In the genomic region with DNA sequence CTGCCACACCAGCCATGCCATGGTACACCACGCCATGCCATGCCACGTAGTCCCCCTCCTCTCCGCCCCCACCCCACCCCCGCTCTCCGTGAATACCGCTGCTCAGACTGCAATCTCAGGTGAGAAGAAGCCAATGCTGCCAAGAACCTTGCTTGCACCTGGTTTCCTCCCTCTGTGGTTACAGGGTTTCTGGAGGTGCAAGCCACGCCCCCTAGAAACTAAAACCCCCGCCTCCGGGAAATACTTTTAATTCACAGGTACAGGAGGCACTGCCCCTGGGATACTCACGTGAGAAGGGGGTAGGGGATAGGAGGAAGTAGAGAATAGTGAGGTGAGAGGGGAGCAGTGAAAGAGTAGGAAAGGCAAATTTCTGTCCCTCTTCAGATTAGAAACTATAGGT, we compare ENCODE assay signal across 20 mouse cellular contexts. TPM values are rescaled to one million over a fixed set of nuclear protein-coding genes. Genes with fewer than 3 reads are reported as not detected.
A peak's percentile ranks its signal among the peaks of the same experiment; 100 is the strongest.
DNase-seq lines count a peak whose midpoint lies in the region; ATAC-seq and TF ChIP-seq lines count a peak whose summit lies in the region.
"Had no signal": no experiment of that assay in that cellular context is flagged by ENCODE, and none has a peak within 500 bp of the region (broad histone marks: within the 10 kb centered on the region; RNA-seq: fewer than 3 reads in every experiment).

No protein-coding gene starts in this region.

- TF ChIP-seq CTCF in lung, postnatal 0 days (IDR thresholded peaks at IDR 0.05) = no peak

- no peak for TF ChIP-seq EP300 in lung, postnatal 0 days (IDR thresholded peaks at IDR 0.05)

- no peak for ATAC-seq in kidney, embryonic 16.5 days (ENCODE audit: low FRiP score, low TSS enrichment)
- peak; percentile 13; the same call in 1 of the 2 replicates for ATAC-seq in intestine, embryonic 16.5 days
- peak; percentile 61 for ATAC-seq in lung, postnatal 0 days
- peak; percentile 73; the same call in 1 of the 2 replicates for ATAC-seq in stomach, embryonic 16.5 days (ENCODE audit: insufficient read depth, low FRiP score)
- ATAC-seq: forebrain, embryonic 14.5 days had no signal

- H3K36me3 ChIP-seq in kidney, embryonic 16.5 days (ENCODE audit: insufficient read depth, low read length) = no peaks in the 10 kb centered on the region
- H3K36me3 ChIP-seq in intestine, embryonic 16.5 days (ENCODE audit: control insufficient read depth, insufficient read depth, low read length) = no peaks in the 10 kb centered on the region
- no peaks in the 10 kb centered on the region for H3K36me3 ChIP-seq in lung, postnatal 0 days (ENCODE audit: insufficient read depth, low read length)
- H3K36me3 ChIP-seq in stomach, embryonic 16.5 days (ENCODE audit: control insufficient read depth, insufficient read depth, low read length) = no peaks in the 10 kb centered on the region
- H3K36me3 ChIP-seq: hindbrain, embryonic 15.5 days; midbrain, embryonic 10.5 days had no signal

- H3K27me3 ChIP-seq in kidney, embryonic 16.5 days (ENCODE audit: insufficient read depth, low read length) = peaks cover 11% of the 10 kb centered on the region; the same call in 1 of the 2 replicates
- H3K27me3 ChIP-seq in intestine, embryonic 16.5 days (replicated peaks; ENCODE audit: control insufficient read depth, insufficient read depth, low read length) = no peaks in the 10 kb centered on the region
- no peaks in the 10 kb centered on the region for H3K27me3 ChIP-seq in lung, postnatal 0 days (replicated peaks; ENCODE audit: insufficient read depth, low read length)
- H3K27me3 ChIP-seq in stomach, embryonic 16.5 days (ENCODE audit: control insufficient read depth, insufficient read depth, low read length) = no peaks in the 10 kb centered on the region; the same call in 1 of the 2 replicates
- H3K27me3 ChIP-seq: hindbrain, embryonic 15.5 days had no signal

- peak; percentile 8 for DNase-seq in kidney, postnatal 14 days
- peak; percentile 39 for DNase-seq in lung, postnatal 0 days (ENCODE audit: low spot score)
- no peak for DNase-seq in B cell, adult 2 months
- DNase-seq in adrenal gland, adult 2 months = no peak
- DNase-seq: adrenal gland, adult 8-10 months; cerebellum, adult 8-10 months; gastrocnemius, postnatal 14 days; heart, adult 2 months; heart, postnatal 4 days; kidney, adult 8-10 months; liver; right cerebral cortex, postnatal 25 days had no signal

- no peak overlapping the region for H3K27ac ChIP-seq in kidney, embryonic 16.5 days (ENCODE audit: low read length)
- no peak overlapping the region for H3K27ac ChIP-seq in intestine, embryonic 16.5 days (ENCODE audit: low read length)
- H3K27ac ChIP-seq in lung, postnatal 0 days (ENCODE audit: low read length) = no peak overlapping the region
- H3K27ac ChIP-seq in stomach, embryonic 16.5 days (ENCODE audit: low read length) = no peak overlapping the region
- H3K27ac ChIP-seq: heart, adult 2 months; hindbrain, embryonic 15.5 days; macrophage; midbrain, embryonic 10.5 days had no signal

- no peak overlapping the region for H3K9ac ChIP-seq in kidney, embryonic 16.5 days (replicated peaks; ENCODE audit: low read length)
- no peak overlapping the region for H3K9ac ChIP-seq in intestine, embryonic 16.5 days (ENCODE audit: low read depth, low read length)
- no peak overlapping the region for H3K9ac ChIP-seq in lung, postnatal 0 days (replicated peaks; ENCODE audit: low read depth)
- H3K9ac ChIP-seq in stomach, embryonic 16.5 days (ENCODE audit: low read length) = no peak overlapping the region
- H3K9ac ChIP-seq: hindbrain, embryonic 15.5 days had no signal

- no peaks in the 10 kb centered on the region for H3K9me3 ChIP-seq in kidney, embryonic 16.5 days (ENCODE audit: low read length)
- H3K9me3 ChIP-seq in intestine, embryonic 16.5 days (ENCODE audit: control insufficient read depth, low read length) = no peaks in the 10 kb centered on the region
- H3K9me3 ChIP-seq in lung, postnatal 0 days (ENCODE audit: low read length) = no peaks in the 10 kb centered on the region
- no peaks in the 10 kb centered on the region for H3K9me3 ChIP-seq in stomach, embryonic 16.5 days (replicated peaks; ENCODE audit: control insufficient read depth, low read length)
- H3K9me3 ChIP-seq: hindbrain, embryonic 15.5 days; midbrain, embryonic 10.5 days had no signal

- H3K4me3 ChIP-seq in kidney, embryonic 16.5 days (ENCODE audit: low read length) = no peak overlapping the region
- H3K4me3 ChIP-seq in intestine, embryonic 16.5 days (ENCODE audit: low read length) = no peak overlapping the region
- no peak overlapping the region for H3K4me3 ChIP-seq in lung, postnatal 0 days (ENCODE audit: low read depth, low read length)
- H3K4me3 ChIP-seq in stomach, embryonic 16.5 days (replicated peaks; ENCODE audit: low read length) = no peak overlapping the region
- H3K4me3 ChIP-seq: erythroblast, embryonic 14.5 days; heart, adult 2 months; hindbrain, embryonic 15.5 days; midbrain, embryonic 10.5 days had no signal

- H3K4me1 ChIP-seq in kidney, embryonic 16.5 days (ENCODE audit: insufficient read depth, low read length) = no peaks in the 10 kb centered on the region
- no peaks in the 10 kb centered on the region for H3K4me1 ChIP-seq in intestine, embryonic 16.5 days (ENCODE audit: control insufficient read depth, insufficient read depth, low read length)
- H3K4me1 ChIP-seq in lung, postnatal 0 days (ENCODE audit: insufficient read depth, low read depth, low read length) = no peaks in the 10 kb centered on the region
- no peaks in the 10 kb centered on the region for H3K4me1 ChIP-seq in stomach, embryonic 16.5 days (ENCODE audit: control insufficient read depth, insufficient read depth, low read length)
- H3K4me1 ChIP-seq: hindbrain, embryonic 15.5 days; midbrain, embryonic 10.5 days had no signal

- WGBS in kidney, embryonic 16.5 days = 43% methylated on average over 9 of the region's 10 CpGs
- WGBS in intestine, embryonic 16.5 days = 38% methylated on average over 10 of the region's 10 CpGs
- 31% methylated on average over 10 of the region's 10 CpGs for WGBS in lung, postnatal 0 days
- WGBS in stomach, embryonic 16.5 days = 35% methylated on average over 10 of the region's 10 CpGs

- H3K4me2 ChIP-seq in kidney, embryonic 16.5 days (replicated peaks; ENCODE audit: low read depth, low read length) = no peak overlapping the region
- H3K4me2 ChIP-seq in intestine, embryonic 16.5 days (ENCODE audit: low read depth, low read length) = no peak overlapping the region
- H3K4me2 ChIP-seq in lung, postnatal 0 days (replicated peaks; ENCODE audit: low read depth, low read length) = 0 out of 2 replicates have a peak overlapping the region, but pooled peaks have one; percentile 1
- H3K4me2 ChIP-seq in stomach, embryonic 16.5 days (ENCODE audit: low read depth, low read length) = no peak overlapping the region
- H3K4me2 ChIP-seq: hindbrain, embryonic 15.5 days had no signal

RNA-seq across cellular contexts. Expression of a gene that starts 55.0 kb away (rescaled TPM):
- polyA plus RNA-seq in kidney, embryonic 16.5 days (2015; fragmentation: Nextera tagmentation; extraction: Ambion mirVana) = 28.9 and 30.5 TPM in 2 replicates
- 6.7 and 7.3 TPM in 2 replicates for polyA plus RNA-seq in intestine, embryonic 16.5 days (2015; fragmentation: Nextera tagmentation; extraction: Ambion mirVana)
- 2.2 and 2.4 TPM in 2 replicates for polyA plus RNA-seq in lung, postnatal 0 days (2015; fragmentation: Nextera tagmentation; extraction: Ambion mirVana)
- polyA plus RNA-seq in stomach, embryonic 16.5 days (2015; fragmentation: Nextera tagmentation; extraction: Ambion mirVana) = 8.2 and 9.0 TPM in 2 replicates
- total RNA-seq in adrenal gland, adult 2 months (2021) = under 1 TPM; 0.26 to 0.66 TPM
- 0.33 and 0.40 TPM in 2 replicates for polyA plus RNA-seq in adrenal gland, adult 2 months (2012; rRNA removed)
- total RNA-seq: gastrocnemius, postnatal 14 days; heart, adult 2 months had no signal

Comparison
In these comparisons a context has a peak if more than half of its experiments do, and no peak if none do; other contexts are left out.
1. DNase-seq: peak in kidney, postnatal 14 days (single experiment) and lung, postnatal 0 days (single experiment); none in B cell, adult 2 months (0 of 2) and adrenal gland, adult 2 months (single experiment).